Mouse (Mus musculus) C2C12 (cell line): Measurements from ENCODE around the gene Gm9844.

ENCODE experiments used
- CTCF ChIP-seq: IDR thresholded peaks from one replicate; pipeline ENCODE4 v1.5.1; 2011; ENCODE audit not compliant: control insufficient read depth, insufficient read depth, insufficient read length
- MAX ChIP-seq: IDR thresholded peaks from one replicate; pipeline ENCODE4 v1.6.1; 2011; ENCODE audit warnings: mild to moderate bottlenecking, control low read depth
- MYOG ChIP-seq: IDR thresholded peaks from one replicate; pipeline ENCODE4 v1.6.1; 2011; ENCODE audit not compliant: control insufficient read depth, insufficient read length; ENCODE audit errors: extremely low read depth
- USF1 ChIP-seq: IDR thresholded peaks from one replicate; pipeline ENCODE4 v1.6.1; 2011; ENCODE audit warnings: low read depth, mild to moderate bottlenecking, control low read depth, moderate library complexity

- no peak for TF ChIP-seq CTCF
- TF ChIP-seq USF1 = no peak
- TF ChIP-seq MYOG = no peak
- TF ChIP-seq MAX = no peak
Measured at GRCm38 (mm10) chr7:24901842-24902241, 39.8 kb downstream of the Gm9844 start.
